Mouse (Mus musculus): ENCODE measurements around the gene Slc28a2. TPM values are rescaled to one million over a fixed set of nuclear protein-coding genes. Genes with fewer than 3 reads are reported as not detected.
A peak's percentile ranks its signal among the peaks of the same experiment; 100 is the strongest.
"Not testable (repeated sequence)": the region's sequence is repeated elsewhere in the genome, so short reads cannot be mapped to it uniquely, and the experiment has no call there.

Gene Slc28a2
- 0.10 and 0.17 TPM in 2 replicates for polyA plus RNA-seq (2015; fragmentation: Nextera tagmentation; extraction: Ambion mirVana)

DNA sequence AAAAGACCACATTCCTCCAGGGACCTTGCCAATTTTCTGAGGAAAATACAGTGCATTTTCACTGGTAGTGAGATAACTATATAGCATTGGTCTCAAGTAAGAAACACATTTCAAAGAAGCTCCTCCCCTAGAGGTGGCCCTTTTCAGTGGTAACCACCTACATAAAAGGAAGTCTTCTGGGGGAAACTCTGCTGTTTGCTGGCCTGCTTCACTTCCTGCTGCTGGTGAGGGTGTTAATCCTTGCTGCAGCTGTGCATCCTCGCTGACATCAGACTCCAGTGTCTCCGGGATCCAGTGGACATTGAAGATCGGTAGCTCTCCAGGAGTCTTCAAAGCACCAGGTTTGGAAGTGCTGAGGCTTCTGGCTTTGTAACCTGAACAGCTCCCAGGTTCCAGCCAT lies at the start of gene Slc28a2:
TSS of gene Slc28a2 (plus strand) at position 278 of the 400 bp plus-strand sequence.
- WGBS: 0% methylated on average over 1 of the region's 3 CpGs
- not testable (repeated sequence) for H3K27ac ChIP-seq (ENCODE audit: low read length); ATAC-seq; H3K4me2 ChIP-seq (replicated peaks; ENCODE audit: low read depth, low read length); H3K9ac ChIP-seq (replicated peaks; ENCODE audit: low read depth); H3K4me3 ChIP-seq (ENCODE audit: low read depth, low read length); DNase-seq (ENCODE audit: low spot score); H3K27me3 ChIP-seq (replicated peaks; ENCODE audit: insufficient read depth, low read length); H3K4me1 ChIP-seq (ENCODE audit: insufficient read depth, low read depth, low read length); H3K9me3 ChIP-seq (ENCODE audit: low read length); H3K36me3 ChIP-seq (ENCODE audit: insufficient read depth, low read length)

- Histone ChIP-seq H3K4me3 (ENCODE audit: low read depth, low read length) (peak overlapping the region; percentile 65), H3K27ac (ENCODE audit: low read length) (peak overlapping the region; percentile 90), H3K9me3 (ENCODE audit: low read length) (no peaks in the 10 kb centered on the region), H3K27me3 (replicated peaks; ENCODE audit: insufficient read depth, low read length) (no peaks in the 10 kb centered on the region), H3K4me2 (replicated peaks; ENCODE audit: low read depth, low read length) (peak overlapping the region; percentile 42), H3K36me3 (ENCODE audit: insufficient read depth, low read length) (no peaks in the 10 kb centered on the region), H3K4me1 (ENCODE audit: insufficient read depth, low read depth, low read length) (no peaks in the 10 kb centered on the region), H3K9ac (replicated peaks; ENCODE audit: low read depth) (peak overlapping the region; percentile 59)
- DNase-seq (ENCODE audit: low spot score) (peak; percentile 97), ATAC-seq (peak; percentile 86)
- WGBS: under 1% methylated on average over 28 of the region's 28 CpGs
- no peak for TF ChIP-seq CTCF (IDR thresholded peaks at IDR 0.05)
- TF ChIP-seq EP300 (IDR thresholded peaks at IDR 0.05): no peak; the same call in 1 of the 2 replicates
Measured at GRCm38 (mm10) chr2:122377215-122377674, 49.0 kb upstream of the Slc28a2 start.

DNA sequence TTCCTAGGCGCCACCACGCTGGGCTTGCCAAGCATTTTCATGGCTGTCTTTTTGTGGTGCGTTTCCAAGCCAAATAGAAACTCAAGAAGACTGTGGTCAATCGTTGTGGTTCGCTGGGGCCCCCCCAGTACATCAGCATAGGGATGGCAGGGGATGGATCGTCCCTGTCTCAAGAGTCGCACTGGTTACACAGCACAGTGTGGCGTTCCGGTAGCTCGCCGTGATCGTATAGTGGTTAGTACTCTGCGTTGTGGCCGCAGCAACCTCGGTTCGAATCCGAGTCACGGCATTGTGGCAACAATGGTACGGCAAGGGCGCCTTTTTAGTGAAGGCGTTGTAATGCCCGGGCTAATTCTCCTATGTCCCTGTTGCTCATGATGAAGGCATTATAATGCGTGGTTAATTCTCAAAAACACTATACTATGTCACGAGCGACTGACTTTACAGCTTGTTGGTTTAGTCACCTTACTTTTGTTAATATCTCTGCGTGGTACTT lies 48.5 kb upstream of the Slc28a2 start:
- H3K27ac ChIP-seq (ENCODE audit: low read length): peak overlapping the region; percentile 90
- peak overlapping the region; percentile 32 for H3K4me2 ChIP-seq (replicated peaks; ENCODE audit: low read depth, low read length)
- H3K9me3 ChIP-seq (ENCODE audit: low read length): no peaks in the 10 kb centered on the region
- H3K27me3 ChIP-seq (replicated peaks; ENCODE audit: insufficient read depth, low read length): no peaks in the 10 kb centered on the region
- H3K36me3 ChIP-seq (ENCODE audit: insufficient read depth, low read length): no peaks in the 10 kb centered on the region
- H3K4me3 ChIP-seq (ENCODE audit: low read depth, low read length): peak overlapping the region; percentile 65
- peak overlapping the region; percentile 59 for H3K9ac ChIP-seq (replicated peaks; ENCODE audit: low read depth)
- WGBS: under 1% methylated on average over 26 of the region's 26 CpGs
- ATAC-seq: peak; percentile 72
- TF ChIP-seq EP300 (IDR thresholded peaks at IDR 0.05) (peak; percentile 8; the same call in 1 of the 2 replicates), CTCF (IDR thresholded peaks at IDR 0.05) (no peak)
- no peaks in the 10 kb centered on the region for H3K4me1 ChIP-seq (ENCODE audit: insufficient read depth, low read depth, low read length)
- DNase-seq (ENCODE audit: low spot score): peak; percentile 78

GRCm38 (mm10) chr2:122378421-122379291 lies 47.6 kb upstream of the Slc28a2 start:
- TF ChIP-seq EP300 (IDR thresholded peaks at IDR 0.05) (no peak), CTCF (IDR thresholded peaks at IDR 0.05) (peak; percentile 75)
- Histone ChIP-seq H3K4me1 (ENCODE audit: insufficient read depth, low read depth, low read length) (no peaks in the 10 kb centered on the region), H3K27ac (ENCODE audit: low read length) (no peak overlapping the region), H3K4me2 (replicated peaks; ENCODE audit: low read depth, low read length) (peak overlapping the region; percentile 32), H3K9ac (replicated peaks; ENCODE audit: low read depth) (no peak overlapping the region), H3K9me3 (ENCODE audit: low read length) (no peaks in the 10 kb centered on the region), H3K27me3 (replicated peaks; ENCODE audit: insufficient read depth, low read length) (no peaks in the 10 kb centered on the region), H3K4me3 (ENCODE audit: low read depth, low read length) (peak overlapping the region; percentile 65; the same call in 1 of the 2 replicates), H3K36me3 (ENCODE audit: insufficient read depth, low read length) (no peaks in the 10 kb centered on the region)
- DNase-seq (ENCODE audit: low spot score) (peak; percentile 87), ATAC-seq (no peak)
- 19% methylated on average over 8 of the region's 8 CpGs for whole genome bisulfite sequencing

GRCm38 (mm10) chr2:122379292-122379650 lies 47.0 kb upstream of the Slc28a2 start:
- WGBS: 32% methylated on average over 2 of the region's 2 CpGs
- TF ChIP-seq CTCF (IDR thresholded peaks at IDR 0.05) (no peak), EP300 (IDR thresholded peaks at IDR 0.05) (no peak)
- DNase-seq (ENCODE audit: low spot score): no peak
- no peak for ATAC-seq
- Histone ChIP-seq H3K9ac (replicated peaks; ENCODE audit: low read depth) (no peak overlapping the region), H3K4me2 (replicated peaks; ENCODE audit: low read depth, low read length) (no peak overlapping the region), H3K9me3 (ENCODE audit: low read length) (no peaks in the 10 kb centered on the region), H3K4me1 (ENCODE audit: insufficient read depth, low read depth, low read length) (no peaks in the 10 kb centered on the region), H3K27me3 (replicated peaks; ENCODE audit: insufficient read depth, low read length) (no peaks in the 10 kb centered on the region), H3K36me3 (ENCODE audit: insufficient read depth, low read length) (no peaks in the 10 kb centered on the region), H3K27ac (ENCODE audit: low read length) (no peak overlapping the region), H3K4me3 (ENCODE audit: low read depth, low read length) (no peak overlapping the region)

DNA sequence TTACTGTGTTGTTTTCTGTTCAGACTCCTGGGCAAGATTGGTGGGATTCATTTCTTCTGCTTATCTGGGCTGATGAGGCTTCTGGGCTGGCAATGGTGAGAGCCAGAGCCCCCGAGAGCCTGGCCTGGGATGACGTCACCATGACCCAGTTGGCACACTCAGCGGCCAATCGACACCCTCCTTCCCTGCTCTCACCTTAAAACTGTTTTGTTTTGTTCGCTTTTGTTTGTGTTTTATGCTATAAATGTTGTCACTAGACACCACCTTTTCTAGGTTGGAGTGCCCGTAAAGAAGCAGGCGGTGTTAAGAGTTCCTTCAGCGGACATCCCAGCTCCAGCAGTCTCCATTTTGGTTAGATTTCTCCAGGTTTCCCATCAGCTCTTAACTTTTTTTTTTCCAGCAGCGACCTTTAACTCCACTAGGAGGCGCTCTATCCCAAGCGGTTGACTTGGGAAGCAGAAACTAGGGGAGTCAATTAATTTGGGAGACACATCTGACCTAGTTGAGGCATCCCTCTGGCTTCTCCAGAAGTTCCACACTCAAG lies 45.4 kb upstream of the Slc28a2 start:
- no peaks in the 10 kb centered on the region for H3K36me3 ChIP-seq (ENCODE audit: insufficient read depth, low read length)
- no peaks in the 10 kb centered on the region for H3K9me3 ChIP-seq (ENCODE audit: low read length)
- 0 out of 2 replicates have a peak overlapping the region, but pooled peaks have one; percentile 6 for H3K4me3 ChIP-seq (ENCODE audit: low read depth, low read length)
- DNase-seq (ENCODE audit: low spot score) (peak; percentile 81), ATAC-seq (no peak)
- H3K9ac ChIP-seq (replicated peaks; ENCODE audit: low read depth): no peak overlapping the region
- no peaks in the 10 kb centered on the region for H3K4me1 ChIP-seq (ENCODE audit: insufficient read depth, low read depth, low read length)
- H3K27ac ChIP-seq (ENCODE audit: low read length): no peak overlapping the region
- 11% methylated on average over 11 of the region's 11 CpGs for WGBS
- TF ChIP-seq CTCF (IDR thresholded peaks at IDR 0.05): peak; percentile 77
- TF ChIP-seq EP300 (IDR thresholded peaks at IDR 0.05): no peak
- no peaks in the 10 kb centered on the region for H3K27me3 ChIP-seq (replicated peaks; ENCODE audit: insufficient read depth, low read length)
- peak overlapping the region; percentile 41 for H3K4me2 ChIP-seq (replicated peaks; ENCODE audit: low read depth, low read length)

Measured in lung, postnatal 0 days (tissue).